Mouse (Mus musculus) erythroblast, embryonic 14.5 days (primary cell): ENCODE data around the gene Aarsd1.

ENCODE experiments used
- GATA1 ChIP-seq: IDR thresholded peaks from 2 replicates; pipeline ENCODE4 v1.6.1; 2012; ENCODE audit warnings: low read length, inconsistent platforms, mixed read lengths
- TAL1 ChIP-seq: IDR thresholded peaks from 3 replicates; pipeline ENCODE4 v1.6.1; 2012; ENCODE audit warnings: low read length, inconsistent platforms, mixed read lengths

- no peak for TF ChIP-seq GATA1
- TF ChIP-seq TAL1: no peak
These were observed 18.4 kb upstream of the Aarsd1 start for GRCm38 (mm10) chr11:101435831-101436230.
